Mouse (Mus musculus) olfactory bulb, adult 2 months (tissue): ENCODE measurements at regions not wholly inside any gene's neighbourhood (a gene's known extent, or its start where the extent isn't known, plus 50 kb on each side); places are given as distances from the start of the nearest gene placed in this dataset.

ENCODE experiments used
- CTCF ChIP-seq: fragments of 200-500 bp; IDR thresholded peaks from 2 replicates; pipeline ENCODE4 v1.5.1; 2012; ENCODE audit warnings: low read depth, mild to moderate bottlenecking, low read length, moderate library complexity; ENCODE audit not compliant: insufficient read depth
- POLR2A ChIP-seq: fragments of 200-500 bp; IDR thresholded peaks from 2 replicates; pipeline ENCODE4 v1.6.1; 2012; ENCODE audit warnings: mild to moderate bottlenecking, low read depth, low read length, moderate library complexity; ENCODE audit not compliant: insufficient read depth

GRCm38 (mm10) chr8:17598736-17599135 is 1379.3 kb downstream of the Defb40 start:
- TF ChIP-seq CTCF (no peak), POLR2A (no peak)
